Mouse (Mus musculus) induced T-regulatory cell, adult 2 months (primary cell): Measurements from ENCODE around the gene Daam1.

Experiments used
- DNase-seq: peaks from one replicate; pipeline ENCODE4 v3.0.0-alpha.2; 2012; ENCODE audit warnings: low read depth

Daam1 gene

DNA sequence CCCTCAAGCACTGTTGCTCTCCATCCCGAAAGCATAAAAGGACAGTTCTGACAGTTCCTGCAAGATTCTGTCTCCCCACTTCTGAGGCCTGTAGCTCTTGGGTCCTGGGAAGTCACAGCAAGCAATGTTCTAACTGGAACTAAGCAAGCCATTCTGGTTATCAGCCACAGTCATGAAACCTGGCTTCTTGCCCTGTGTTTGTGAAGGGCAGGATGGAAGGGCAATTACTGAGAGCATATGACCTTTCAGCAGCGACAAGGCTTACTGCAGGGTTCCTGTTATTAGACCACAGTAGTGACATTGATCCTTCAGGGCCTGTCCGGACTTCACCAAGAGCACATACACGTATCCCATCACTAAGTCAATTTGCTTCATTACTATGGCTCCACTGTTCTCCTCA, 167.8 kb downstream of the Daam1 start:
- DNase-seq: no peak

DNA sequence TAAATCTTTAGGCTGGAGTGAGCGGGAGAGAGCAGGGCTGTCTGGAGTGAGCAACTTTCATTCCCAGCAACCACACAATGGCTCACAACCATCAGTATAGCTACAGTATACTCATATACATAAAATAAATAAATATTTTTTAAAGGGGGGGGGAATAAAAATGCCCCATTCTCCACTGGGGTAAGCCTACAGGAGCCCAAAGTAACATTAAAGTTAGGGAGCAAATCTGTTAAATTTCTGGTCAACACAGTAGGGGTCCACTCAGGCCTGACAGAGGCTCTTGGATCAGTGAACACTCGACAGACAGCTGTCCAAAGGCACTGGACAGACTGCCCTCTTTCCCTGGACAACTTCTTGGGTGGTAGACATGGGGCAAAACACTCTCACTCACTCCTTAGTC, 168.8 kb downstream of the Daam1 start:
- DNase-seq: no peak

DNA sequence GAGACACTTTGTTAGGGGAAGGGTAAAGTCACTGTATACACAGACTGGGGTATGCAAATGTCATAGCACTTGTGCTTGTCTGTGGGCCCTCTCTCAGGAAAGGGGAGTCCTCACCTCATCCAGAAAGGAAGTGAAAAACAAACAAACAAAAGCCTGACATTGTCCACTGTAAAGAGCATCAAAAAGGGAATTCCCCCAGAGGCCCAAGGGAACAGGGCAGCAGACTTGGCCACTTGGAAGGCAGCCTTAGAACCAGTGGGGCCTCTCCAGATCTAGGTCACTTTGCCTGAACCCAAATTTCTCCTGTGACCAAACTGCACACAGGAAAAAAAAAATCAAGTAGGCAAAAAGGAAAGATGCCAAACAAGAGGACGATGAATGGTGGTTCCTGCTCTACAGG, 170.9 kb downstream of the Daam1 start:
- DNase-seq: no peak

DNA sequence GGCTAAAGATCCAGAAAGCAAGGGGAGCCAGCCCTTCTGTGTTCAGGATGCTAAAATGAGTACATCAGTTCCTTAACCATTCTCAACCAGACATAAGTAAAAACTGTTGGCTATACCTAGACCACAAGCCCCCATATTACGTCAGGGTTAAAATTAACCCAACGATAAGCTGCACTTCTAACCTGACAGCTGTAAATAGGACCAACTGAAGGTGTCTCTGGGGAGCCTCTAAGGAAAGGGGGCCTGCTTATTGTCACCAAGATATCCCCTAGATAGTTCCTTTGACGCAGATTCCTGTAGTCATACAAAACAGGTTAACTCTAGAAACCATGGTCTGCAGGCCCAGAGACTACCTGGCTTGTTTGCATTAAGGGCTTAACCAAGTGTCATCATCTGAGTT, 174.4 kb downstream of the Daam1 start:
- DNase-seq: no peak

DNA sequence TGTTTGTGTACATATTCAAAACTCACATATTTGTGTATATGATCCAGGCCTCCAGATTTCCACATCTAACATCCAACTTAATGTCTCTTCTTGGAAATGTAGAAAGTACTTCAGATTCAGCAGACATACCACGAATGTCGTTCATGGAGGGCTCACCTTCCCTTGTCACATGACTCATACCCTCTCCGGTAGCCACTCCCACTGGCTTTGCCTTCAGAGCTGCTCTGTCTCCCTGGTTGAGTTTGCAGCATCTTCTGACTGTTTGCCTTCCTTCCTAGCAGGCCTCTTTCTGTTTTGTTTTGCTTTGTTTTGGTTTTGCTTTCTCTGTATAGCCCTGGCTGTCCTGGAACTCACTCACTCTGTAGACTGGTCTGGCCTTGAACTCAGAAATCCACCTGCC, 176.8 kb downstream of the Daam1 start:
- no peak for DNase-seq

DNA sequence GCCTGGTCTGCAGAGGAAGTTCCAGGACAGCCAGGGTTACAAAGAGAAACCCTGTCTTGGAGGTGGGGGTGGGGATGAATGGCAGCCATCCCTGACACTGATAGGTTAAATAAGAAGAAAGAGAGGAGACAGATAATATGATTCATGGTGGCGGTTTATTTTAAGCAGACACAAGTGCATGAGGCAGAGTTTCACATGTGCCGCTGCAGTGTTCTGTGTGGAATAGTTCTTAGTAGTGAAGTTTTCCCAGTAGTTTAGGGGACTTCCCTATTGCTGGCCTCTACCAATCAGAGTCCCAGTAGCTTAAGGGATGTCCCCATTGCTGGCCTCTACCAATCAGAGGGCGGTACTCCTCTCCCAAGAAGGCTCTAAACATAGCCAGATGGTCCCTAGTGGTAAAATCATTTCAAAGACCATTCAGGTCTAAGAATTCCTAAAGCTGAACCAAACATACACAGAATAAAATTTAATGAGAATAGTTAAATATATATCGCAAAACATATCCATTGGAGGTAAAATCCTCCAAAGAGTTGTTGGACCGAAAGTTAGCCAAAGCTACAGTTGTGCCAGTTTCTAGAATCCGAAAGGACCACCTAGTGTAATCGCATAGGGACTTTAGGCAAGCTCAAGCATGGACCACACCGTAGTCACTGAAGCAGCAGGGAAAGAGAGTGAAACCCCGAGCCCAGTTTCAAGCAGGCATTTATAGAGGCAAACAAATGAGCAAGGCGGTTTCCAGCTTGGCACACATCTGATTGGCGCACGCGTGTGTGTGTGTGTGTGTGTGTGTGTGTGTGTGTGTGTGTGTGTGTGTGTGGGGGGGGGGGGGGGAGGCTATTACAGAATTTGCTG, 178.4 kb downstream of the Daam1 start:
- DNase-seq: no peak

DNA sequence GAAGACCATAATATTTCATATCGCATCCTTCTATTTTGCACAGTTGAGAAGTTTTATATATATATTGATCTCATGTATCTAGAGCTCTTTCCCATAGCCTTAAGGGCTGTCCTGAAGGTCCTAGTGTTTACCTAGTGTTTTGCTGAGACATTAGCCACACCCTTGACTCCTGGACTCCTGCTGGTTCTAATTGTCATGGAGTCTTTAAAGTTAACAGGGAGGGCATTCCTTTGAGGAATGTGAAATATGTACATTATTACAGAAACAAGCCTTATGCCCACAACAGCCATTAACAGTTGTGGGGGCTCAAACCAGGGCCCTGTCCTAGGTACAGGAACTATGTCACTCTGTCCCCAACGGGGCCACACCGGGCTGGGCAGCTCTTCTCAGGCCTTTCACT, 180.5 kb downstream of the Daam1 start:
- DNase-seq: no peak

DNA sequence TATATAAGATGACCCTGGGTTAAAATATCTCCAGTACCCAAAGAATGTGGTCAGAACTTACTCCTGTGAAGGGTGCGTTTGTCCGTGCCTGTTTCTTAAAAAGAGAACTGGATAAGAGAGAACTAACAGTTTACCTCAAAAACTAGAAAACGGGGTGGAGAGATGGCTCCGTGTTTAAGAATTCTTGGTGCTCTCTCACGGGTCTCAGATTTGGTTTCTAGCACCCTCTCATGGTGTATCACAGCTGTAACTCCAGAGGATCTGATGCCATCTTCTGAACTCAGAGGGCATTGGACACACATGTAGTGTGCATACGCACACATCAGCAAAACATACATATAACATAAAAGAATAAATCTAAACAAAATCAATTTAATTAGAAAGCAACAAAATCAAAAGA, 181.2 kb downstream of the Daam1 start:
- DNase-seq: no peak

DNA sequence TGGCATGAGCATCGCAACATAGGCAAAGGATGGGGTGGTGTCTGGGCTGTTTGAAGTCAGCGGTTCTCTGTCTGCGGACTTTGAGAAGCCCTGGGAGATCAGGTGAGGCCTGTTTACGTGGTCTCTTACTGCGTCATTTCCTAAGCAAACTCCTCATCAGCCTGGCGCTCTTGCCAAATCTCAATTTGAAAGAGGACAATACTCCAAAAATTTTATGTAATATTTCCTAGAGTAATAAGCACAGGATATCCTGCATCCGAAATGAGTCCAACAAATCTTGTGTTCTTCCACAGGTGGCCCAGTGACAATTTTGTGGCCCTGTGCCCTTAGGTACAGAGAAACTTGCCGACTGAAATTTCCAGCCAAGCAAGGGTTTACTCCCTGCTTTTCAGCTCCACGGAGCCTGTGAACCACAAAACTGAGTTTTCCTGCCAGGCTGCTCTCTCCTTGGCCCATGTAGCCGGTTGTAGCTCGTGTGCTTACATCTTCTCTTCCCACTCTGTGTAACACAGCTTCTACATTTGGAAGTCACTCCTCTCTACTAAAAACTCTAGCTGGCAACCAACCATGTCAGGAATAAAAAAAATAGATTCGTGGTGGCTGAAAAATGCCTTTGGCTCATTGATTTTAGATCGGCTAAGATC, 183.0 kb downstream of the Daam1 start:
- DNase-seq: no peak

DNA sequence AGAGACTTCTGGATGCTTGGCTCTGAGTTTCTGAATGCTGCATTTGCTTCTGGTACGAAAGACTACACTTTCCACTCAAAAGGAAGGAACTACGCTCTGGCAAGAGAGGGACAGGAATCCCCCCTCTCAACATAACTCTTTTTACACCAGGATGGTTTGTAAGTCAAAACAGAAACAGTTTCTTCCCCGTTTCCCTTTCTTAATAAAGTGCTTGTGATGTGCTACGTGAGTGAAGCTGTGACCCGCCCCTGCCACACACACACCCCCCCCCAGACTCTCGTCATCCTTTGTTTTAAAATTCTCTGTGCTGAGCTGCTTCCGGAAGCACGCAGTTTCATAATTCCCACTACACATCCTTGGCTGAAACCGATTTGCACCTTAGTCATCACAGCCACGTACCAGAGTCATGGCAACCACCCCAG, 183.5 kb downstream of the Daam1 start:
- peak; percentile 6 for DNase-seq

DNA sequence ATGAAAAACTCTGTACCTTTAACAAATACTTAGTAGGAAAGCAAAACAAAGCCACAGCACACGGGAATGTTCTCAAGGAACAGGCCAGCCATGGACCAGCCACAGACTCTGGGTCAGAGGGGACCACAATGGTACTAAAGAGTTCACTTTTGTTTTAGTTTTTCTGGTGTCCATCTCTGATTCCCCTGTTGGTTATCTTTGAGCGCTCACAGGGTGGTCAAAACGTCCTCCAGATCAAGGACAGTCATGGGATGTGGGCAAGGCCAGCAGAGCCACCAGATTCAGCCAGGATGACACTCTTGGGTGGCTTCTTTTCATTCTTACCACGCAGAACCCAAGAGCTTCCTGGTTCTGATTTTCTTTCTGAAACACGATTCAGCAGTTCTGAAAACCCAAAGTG, 184.4 kb downstream of the Daam1 start:
- DNase-seq: no peak

DNA sequence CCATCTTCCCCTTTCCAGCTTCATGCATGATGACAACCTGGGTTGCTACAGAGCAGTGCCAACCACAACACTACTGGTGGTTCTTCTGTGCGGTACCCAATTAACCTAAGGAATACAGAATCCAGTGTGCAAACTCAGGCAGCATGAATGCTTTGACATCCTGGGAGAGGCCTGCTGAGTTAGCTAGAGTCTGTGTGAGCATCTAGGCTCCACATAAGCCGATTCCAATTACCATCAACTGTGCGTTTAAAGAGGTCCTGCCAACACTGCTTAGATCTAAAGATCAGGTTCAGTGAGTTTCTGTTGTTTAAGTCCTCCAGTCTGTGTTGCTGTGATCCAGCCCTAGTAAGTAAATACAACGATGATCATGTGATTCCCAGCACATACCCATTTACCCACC, 189.4 kb downstream of the Daam1 start:
- no peak for DNase-seq

DNA sequence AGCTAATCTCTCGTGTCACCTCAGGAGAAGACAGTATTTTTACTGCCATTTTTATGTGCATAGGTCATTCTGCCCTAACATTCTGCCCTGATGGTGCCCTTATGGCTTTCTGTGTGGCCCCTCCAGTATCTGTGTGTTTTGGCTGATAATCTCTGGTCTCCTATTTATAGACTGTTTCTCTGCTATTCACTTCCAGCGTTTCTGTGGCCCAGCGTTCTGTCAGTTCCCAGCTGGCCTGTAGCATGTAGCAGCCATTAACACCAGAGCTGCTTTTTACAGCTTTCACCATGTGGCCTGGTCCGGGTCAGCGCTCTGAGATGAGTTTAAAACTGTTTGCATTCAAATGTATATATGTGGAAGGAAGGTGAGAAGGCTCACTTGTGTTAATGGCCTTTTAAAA, 190.7 kb downstream of the Daam1 start:
- DNase-seq: no peak

DNA sequence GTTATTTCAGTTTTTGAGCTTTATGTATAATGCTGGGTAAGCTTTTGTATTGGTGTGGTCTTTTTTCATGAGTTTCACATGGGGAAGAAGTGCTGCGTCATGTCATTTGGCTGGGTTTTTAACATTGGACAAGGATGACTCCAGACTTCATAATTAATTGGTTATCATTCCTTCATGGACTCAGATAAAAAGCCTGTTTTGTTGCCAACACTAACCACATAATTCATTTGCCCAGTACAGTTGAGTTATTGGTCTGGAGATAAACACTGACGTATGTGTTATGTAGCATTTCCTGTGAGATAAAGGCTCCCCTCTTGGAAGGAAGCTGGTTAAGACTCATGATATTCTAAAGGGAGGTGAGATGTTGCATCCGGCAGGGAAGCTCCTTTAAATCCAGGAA, 191.9 kb downstream of the Daam1 start:
- DNase-seq: no peak

DNA sequence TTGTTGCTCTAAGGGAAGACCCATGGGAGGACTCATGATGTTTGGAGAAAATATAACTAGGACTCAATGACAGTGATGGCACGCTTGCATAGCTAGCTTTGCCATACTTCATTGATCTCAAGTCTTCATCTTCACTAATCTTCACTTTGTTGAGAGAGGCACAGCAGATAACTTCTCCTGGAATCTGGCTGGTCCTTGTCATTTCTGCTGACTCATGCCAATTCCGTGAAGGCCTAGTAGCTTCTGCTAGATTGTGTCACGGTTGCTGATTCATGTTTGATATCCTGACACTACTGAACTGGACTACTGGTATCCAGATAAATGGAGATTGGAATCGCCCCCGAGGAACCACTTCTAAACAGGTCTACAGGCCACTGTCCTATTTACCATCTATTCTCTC, 192.7 kb downstream of the Daam1 start:
- DNase-seq: no peak

DNA sequence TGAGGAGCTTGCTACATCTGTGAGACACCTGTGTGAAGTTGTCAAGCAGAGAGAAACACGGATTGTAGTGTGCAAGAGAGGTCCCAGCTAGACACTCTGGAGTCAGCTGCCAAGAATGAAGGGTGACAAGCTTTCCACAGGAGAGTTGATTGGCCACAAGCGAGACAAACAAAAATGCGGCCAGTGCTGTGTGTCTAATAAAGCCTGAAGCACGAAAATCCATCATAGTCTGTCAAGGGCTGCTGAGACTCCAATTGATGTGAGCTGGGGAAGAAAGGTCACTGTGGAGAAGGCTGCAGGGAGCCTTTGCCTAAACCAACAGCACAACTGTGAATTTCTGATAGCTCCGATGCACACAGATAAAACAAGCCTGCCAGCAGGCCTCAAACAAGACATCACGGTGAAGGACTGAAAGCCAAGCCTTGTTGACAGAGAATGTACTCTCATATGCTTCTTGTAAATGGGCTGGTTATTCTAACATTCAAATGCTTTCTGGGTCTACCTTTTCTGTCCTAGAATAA, 194.5 kb downstream of the Daam1 start:
- DNase-seq: no peak

DNA sequence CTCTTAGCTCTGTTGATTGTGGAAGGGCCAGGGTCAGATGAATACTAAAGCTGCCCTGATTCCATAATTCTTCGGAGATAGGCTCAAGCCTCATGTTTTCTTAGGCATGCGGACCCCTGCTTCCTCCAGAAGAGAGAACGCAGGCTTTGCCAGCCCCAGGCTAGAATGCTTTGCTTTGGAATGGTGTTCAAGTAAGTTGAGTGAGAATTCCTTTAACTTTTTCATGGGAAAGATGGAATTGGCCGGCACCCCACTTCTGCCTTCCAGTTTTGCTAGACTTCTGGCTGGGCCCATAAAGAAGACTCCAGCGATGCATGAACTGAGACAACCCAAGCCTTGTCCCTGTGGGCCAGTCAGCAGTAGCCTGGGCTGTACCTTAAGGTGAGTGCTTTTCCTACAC, 200.3 kb downstream of the Daam1 start:
- no peak for DNase-seq

DNA sequence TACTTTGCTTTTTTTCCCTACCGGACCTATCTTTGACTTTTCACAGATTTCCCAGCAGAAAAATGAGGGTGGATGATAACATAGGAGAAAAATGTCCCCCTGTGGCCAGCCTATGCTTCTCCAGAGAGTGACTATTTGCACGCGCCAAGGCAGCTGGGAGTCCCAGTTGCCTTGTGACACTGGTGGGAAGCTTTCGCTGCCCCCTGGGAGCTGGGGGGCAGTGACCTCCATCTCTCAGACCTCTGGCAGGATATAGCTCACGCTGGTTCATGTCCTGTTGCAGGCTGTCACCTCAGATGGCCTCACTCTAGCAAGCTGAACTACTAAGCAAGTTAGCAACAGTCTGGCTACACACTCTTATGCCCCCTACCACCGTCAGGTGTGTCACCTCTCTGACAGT, 200.9 kb downstream of the Daam1 start:
- no peak for DNase-seq

DNA sequence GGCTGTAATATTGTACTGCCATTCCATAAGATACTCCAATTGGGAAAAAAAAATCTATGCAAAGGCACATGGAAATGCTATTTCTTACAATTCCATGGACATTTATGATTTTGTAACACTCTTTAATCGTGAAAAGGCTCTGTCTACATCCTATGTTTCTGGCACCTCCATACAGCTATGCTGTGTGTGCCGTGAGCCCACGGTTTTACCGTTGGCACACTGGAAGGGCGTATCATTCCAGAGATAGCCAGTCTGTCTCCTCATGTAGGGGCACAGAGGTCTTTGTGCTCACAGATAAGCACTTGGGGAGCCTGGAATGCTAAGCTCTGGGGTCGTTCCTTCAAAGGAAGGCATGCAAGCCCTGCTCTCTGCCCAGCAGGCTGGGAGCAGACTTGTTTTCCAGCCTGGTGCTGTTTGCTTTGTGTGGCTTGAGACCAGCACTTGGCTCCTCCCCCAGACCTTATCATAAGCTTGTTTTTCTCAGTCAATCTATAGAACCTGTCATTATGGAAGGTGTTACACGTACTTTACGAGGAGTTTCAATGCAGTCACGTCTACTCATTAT, 205.3 kb downstream of the Daam1 start:
- no peak for DNase-seq

DNA sequence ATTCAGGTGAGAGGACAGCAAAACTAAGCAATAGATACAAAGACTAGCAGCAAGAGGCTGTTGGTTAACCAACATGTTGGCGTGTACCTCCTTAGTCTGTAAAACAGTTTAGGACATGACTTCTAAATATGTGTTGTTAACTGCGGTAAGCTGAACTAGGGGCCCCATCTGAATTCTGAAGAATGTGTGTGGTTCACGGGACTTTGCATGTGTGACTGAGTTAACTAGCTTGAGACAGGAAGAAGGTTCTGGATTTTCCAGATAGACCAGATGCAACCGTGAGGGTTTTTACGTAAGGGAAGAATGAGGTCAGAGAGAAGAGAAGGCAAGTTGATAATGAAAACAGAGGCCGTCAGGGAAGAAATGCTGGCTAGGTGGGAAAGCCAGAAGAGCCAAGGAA, 206.2 kb downstream of the Daam1 start:
- no peak for DNase-seq

DNA sequence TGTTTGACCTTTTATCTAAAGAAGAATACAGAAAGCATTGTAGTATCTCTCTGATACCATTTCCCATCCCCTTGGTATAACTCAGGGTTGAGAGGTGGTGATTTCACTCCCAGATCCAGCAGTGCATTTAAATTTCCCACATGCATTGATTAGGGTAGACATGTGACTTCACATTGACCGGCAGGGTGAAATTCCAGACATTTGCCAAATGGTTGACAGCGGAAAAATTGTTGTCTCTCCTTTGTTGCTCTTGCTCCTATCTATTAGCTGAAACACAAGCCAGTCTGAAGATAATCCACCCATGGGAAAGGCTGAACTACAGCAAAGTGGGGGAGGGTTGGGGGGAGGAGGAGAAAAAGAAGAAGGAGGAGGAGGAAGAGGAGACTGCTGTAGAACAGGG, 208.0 kb downstream of the Daam1 start:
- no peak for DNase-seq

DNA sequence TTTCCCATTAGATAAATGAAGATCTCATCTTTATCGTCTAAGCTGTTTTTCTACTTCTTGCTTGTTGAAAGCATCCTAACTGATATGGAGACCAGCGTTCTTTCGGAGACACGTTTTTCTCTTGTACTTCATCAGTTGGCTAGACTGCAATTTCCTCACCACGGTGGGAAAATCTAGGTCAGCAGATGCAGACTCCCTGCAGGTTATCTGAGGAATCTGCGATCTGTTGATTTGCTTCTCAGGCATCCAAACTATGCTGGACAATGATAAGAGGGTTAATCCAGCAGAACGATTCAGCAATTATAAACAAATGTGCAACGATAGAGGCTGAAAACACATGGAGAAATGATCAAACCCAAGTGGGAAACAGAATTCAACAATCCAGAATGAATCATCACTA, 208.6 kb downstream of the Daam1 start:
- DNase-seq: no peak

DNA sequence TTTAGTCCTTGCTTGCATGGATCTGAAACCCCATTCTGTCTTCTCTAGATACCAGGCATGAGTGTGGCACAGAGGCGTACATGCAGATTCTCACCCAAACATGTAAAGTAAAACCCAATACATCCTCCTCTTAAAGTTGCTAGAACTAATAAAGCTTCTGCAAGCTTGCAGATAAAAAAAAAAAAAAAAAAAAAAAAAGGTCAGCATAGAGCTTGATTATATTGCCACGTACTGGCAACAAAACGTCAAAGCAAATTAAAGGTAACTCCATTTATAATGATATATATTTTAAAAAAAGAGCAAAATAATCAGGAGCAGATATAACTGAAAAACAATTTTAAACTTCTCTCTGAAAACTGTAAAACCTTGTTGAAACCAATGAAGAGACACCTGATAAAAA, 210.4 kb downstream of the Daam1 start:
- no peak for DNase-seq
